Mouse (Mus musculus): ENCODE measurements at regions not wholly inside any gene's neighbourhood (a gene's known extent, or its start where the extent isn't known, plus 50 kb on each side); places are given as distances from the start of the nearest gene placed in this dataset.
"Not testable (repeated sequence)": the region's sequence is repeated elsewhere in the genome, so short reads cannot be mapped to it uniquely, and the experiment has no call there.

DNA sequence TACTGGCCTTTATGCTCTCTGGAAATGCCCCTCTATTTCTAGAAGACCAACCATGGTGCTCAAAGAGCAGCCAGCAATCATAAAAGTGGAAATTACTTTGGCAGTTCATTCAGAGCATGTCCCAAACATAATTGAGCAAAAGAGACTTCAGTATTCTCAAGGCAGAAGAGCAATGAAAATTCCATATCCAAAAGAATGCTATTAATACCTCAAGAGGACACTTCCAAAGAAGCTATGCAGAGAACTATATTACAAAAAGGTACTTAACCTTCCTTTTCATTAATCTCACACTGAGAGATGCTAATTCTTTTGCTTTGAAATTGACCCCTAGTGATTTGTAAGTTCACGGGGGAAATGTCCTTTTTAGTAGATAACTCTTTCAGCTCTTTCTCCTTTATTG is 105.7 kb downstream of the Mrpl39 start:
- no peak for DNase-seq

DNA sequence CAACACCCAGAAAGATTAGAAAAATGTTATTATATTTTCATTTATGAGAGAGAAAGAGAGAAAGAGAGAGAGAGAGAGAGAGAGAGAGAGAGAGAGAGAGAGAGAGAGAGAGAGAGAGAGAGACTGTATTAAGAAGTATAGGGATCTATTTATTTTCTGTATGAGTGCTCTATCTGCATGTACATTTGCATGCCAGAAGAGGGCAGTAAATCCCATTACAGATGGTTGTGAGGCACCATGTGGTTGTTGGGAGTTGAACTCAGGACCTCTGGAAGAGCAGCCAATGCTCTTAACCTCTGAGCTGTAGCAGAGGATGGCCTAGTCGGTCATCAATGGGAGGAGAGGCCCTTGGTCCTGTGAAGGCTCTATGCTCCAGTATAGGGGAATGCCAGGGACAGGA is 91.1 kb downstream of the Mrpl39 start:
- DNase-seq: not testable (repeated sequence)

DNA sequence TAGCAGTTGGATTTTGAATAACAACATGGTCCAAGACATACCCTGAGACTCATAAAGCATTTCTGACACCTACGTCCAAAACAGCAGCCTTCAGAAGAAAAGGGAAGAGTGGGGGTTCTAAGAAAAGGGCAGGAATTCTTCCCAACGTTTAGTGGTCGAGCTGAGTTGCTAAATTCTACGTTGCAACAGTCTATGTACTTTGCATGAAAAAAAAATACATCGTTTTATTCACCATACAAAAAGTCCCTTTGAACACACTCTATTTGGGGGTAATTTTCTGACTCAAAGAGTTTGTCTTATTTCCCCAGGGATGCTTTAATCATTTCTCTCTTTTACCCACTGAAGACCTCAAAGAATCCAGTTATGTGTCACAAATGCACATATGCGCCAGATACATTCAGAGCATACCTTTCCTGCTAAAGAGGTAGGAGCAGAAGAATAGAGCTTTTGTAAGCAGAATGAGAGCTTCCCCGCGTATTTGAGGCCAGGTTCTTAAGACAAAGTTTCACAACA is 89.3 kb downstream of the Mrpl39 start:
- DNase-seq: no peak

DNA sequence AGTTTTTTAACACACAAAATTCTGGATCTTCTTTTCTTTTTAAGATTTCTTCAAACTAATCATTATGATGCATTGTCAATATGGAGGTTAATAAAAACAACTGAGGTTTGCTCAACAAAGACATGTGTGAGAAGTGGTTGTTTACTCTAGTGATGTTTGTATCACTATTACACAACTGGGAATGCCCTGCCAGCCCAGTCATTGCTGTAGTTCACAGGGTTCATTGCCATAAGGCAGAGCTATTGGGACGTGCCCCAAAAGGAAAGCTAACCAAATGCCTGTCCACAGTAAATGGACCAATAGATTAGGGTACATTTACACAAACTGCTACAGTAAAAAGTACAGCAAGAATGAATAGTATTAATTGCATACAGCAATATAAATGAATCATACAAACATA is 84.9 kb downstream of the Mrpl39 start:
- no peak for DNase-seq

DNA sequence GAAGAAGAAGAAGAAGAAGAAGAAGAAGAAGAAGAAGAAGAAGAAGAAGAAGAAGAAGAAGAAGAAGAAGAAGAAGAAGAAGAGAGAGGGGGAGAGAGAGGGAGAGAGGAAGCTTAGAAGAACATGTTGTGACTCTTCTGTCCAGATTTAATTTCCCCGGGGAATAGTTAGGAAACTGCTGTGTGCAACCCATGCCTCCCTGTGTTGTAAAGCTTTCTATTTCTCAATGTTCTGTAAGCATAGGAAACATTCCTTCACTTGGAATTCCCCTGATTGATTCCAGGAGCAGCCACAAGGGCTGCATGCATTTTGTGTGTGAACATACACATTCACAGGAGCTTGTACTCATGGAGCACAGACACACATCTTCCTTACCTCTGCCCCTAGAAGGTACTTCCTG is 81.7 kb downstream of the Mrpl39 start:
- no peak for DNase-seq

DNA sequence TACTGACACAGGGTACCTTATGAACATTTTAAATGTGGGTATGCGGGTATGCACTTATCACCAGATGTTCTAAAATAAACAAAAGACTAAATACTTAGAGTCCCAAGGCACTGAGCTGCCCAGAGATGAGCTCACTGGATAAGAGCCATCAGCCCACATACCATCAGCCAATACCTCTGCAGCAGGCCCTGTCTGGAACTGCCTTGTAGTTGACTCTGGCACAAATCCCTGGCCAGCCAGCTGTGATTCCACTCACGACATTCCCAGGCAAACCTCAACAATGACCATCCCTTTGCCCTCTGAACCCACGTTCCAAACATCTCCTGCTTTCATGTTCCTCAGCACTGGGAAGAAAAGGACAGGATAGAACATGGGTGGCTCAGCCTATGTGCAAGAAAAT is 73.7 kb downstream of the Mrpl39 start:
- no peak for DNase-seq

DNA sequence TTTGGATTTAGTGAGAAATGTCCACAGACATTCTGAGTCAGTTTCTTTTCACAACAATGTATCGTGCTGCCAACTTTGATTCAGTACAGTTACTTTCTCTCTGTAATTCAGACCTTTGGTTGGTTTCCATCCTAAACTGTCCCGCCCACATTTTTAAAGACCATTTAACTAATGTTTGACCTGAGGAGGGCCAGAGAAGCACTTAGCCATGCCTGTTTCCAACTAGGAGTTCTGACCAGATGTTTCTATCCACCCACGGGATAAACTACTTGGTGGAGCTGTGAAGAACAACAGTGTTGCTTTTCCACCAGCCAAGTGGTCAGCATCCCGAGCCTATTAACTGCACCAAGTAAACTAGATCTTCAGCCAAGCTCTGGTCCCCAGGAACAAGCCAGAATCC is 72.0 kb downstream of the Mrpl39 start:
- no peak for DNase-seq
